Mouse (Mus musculus) heart, adult 9 months (tissue): Measurements from ENCODE around the gene Fam160a2.
A peak's percentile ranks its signal among the peaks of the same experiment; 100 is the strongest.
"Not testable (repeated sequence)": the region's sequence is repeated elsewhere in the genome, so short reads cannot be mapped to it uniquely, and the experiment has no call there.

Source experiments
- DNase-seq, 2 experiments: peaks; one replicate each; pipeline ENCODE4 v3.0.0; 2022; ENCODE audit warnings: low spot score in 2 of 2

The Fam160a2 gene

DNA sequence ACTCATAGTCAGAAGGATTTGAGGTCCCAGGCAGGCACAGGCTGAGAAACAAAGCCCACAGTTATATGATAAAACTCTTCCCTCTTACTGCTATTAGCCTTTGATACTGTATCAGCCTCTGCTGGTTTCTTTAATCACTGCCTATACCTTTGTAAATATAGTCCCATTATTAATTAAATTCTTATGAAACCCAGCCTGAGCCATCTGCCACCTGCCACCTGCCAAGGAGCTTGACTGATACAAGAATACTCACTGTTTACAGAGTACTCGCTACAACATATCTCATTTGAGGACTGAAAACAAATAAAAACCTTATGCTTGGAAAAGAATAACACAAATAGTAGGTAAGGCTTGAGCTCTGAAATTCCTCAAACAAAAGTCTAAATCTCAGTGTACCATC lies 5.2 kb downstream of the Fam160a2 start:
- no peak for DNase-seq

DNA sequence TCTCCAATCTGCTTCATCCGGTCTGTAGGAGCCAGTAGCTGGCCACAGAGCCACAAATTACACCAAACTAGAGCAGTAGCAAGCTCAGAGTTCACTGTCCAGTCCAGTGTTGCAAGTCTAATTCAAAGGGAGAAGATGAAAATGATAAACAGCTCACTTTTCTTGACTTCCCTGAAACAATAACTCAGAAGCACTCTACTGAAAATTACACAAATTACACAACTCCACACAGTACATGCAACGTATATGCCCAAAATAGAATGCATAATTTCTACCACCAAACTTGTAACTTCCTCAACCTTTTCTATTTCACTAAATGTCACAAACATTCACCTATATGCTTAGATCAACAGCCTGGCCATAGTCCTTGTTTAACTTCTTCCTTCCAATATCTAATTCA lies 9.6 kb downstream of the Fam160a2 start:
- DNase-seq = no peak

DNA sequence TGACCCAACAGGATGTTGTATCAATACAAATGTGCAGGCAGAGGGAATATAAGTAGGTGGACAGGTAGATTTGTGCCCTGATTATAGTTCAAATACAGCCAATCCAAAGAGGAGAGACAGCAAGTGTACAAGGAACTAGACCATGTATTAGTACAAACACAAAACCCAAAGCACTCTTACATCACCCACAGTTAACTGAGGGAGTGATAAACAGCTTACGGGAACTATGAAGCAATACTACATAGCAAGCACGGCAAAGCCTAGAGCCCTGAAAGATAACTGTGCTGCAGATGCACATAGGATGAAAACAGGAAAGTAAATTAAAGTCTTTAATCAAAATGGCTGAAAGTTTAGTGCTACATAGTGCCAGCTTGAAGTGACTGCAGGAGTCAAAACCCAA lies 12.2 kb downstream of the Fam160a2 start:
- no peak for DNase-seq

DNA sequence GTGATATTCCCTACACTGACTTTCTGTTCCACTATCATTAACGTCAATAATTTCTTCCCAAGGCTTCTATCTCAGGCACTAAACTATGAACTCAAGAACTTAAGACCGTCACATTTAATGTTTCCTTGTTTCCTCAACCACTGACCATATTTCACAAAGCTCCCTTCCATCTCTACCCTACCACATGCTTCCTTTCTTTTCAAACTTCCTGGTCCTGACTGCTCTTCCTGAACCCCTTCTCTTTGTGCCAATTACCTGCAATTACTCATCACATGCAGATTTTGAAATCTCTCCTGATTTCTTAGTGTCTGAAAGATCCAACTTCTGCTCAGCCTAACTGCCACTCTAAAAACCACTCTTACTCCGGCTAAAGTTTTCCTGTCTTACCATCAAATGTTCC lies 19.5 kb downstream of the Fam160a2 start:
- DNase-seq = no peak

DNA sequence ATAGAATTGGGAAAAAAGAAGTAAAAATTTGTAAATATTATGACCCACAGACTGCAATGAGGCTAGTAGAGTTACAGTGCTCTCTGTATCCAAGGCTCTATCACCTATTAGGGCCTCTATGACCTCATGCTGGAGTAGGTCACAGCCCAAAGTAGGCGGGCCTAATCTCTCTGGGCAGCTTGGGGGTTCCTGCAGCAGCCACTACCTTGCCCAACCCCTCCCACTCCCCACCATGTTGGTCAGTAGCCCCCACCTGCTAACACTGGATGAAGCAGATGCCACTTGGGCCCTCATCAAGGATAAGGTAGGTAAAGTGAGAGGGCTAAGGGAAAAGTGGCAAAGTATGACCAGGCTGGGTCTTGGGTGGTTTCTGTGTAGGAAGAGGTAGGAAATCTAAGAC lies 25.0 kb downstream of the Fam160a2 start, which contains the start of gene Gm5901:
Gene Gm5901, plus strand, starts transcription at position 173 of the 400 bp plus-strand sequence.
- no peak for DNase-seq

DNA sequence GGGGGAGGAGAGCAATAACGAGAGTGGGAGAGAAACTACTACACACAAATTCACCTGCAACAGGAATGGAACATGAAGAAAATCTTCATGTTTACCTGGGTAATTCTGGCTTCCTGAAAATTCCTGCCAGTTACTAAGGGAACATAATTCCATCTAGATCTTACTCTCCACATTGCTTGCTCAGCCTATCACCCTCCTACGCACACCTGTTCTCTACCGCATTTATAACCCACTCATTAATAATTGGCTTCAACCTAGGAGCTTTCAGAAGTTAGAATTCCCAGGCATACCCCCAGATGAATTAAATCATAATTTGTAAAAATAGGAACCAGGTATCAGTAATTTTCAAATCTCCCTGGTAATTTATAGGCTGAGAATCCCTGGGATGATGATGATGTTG lies 25.9 kb downstream of the Fam160a2 start:
- DNase-seq = no peak

DNA sequence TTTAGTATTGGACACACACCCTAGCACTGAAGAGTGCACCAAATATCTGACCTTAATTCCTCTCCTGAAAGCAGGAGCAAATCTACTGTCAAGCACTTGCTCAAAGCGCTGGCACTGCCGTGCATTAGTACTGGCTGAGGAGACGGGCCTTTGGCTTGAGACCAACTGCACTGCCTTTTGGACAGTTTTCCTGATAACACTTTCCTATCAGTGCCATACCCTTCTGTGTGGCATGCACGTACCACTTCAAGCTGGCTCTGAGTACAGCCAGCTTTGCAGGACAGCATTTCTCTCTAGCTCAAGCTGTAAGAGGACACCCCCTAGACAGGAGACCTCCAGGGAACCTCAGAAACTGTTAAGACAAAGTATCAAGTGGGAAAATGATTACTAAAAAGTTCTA lies 26.3 kb downstream of the Fam160a2 start:
- DNase-seq = peak; percentile 20 to 60

DNA sequence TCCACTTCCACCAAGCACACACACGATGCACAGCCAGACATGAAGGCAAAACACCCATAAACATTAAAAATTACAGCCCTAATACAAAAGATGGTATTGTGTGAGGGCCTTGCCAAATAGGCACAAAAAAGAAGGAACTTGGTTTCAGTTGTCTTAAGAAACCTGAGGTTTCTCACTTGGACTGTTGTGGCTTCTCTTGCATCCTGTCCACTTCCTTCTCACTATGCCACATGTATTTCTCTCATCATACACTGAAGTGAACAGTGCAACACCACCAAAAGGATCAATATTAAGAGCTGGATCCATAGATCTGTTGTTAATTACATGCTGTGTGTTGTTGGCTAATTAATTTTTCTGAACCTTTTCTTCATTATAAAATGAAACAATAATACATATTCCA lies 26.9 kb downstream of the Fam160a2 start:
- DNase-seq = no peak

DNA sequence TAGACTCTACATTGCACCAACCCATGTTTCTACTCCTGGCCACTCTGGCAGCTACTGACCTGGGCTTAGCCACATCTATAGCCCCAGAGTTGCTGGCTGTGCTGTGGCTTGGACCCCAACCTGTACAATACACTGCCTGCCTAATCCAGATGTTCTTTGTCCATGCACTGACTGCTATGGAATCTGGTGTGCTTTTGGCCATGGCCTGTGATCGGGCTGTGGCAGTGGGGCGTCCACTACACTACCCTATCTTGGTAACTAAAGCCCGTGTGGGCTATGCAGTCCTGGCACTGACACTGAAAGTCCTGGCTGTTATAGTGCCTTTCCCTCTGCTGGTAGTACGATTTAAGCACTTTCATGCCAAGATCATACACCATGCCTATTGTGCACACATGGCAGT lies 31.3 kb downstream of the Fam160a2 start:
- DNase-seq = no peak

DNA sequence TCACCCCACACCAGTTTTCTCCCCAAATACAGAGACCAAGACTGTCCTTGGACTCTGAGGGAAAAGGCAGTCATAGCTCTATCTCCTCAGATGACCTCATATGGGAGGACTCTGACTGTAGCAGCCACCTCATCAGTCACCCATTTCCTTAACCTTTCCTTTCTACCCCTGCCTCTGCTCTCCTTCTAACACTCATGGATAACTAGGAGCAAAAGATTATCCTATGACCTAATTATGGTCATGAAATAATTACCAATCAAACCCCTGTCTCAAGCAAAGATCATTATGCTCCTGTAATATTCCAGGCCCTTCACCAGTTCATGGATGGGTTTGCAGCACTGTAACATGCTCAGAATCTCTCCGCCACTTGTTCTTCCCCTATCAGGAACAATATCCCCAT lies 31.9 kb downstream of the Fam160a2 start, which contains the start of gene Olfr692:
Gene Olfr692, plus strand, starts transcription at position 301 of the 400 bp plus-strand sequence.
- DNase-seq = no peak

DNA sequence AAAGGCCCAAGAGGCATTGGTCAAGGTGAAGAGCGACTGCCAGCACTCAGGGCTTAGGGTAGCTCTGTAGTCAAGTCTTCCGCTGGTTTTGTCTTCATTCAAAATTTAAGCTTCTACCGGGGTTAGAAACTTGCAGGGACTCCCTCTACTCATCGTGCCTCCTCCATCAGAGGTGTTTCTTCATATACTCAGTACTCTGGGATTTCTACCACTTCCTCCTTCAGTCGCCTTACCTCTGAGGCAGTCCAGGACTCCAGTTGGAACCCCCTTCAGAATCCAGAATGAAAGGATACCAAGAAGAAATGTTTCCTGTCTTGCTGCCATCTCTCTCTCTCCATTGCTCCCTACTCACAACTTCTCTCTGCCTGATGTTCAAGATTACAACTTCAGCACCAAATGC lies 32.6 kb downstream of the Fam160a2 start:
- no peak for DNase-seq

DNA sequence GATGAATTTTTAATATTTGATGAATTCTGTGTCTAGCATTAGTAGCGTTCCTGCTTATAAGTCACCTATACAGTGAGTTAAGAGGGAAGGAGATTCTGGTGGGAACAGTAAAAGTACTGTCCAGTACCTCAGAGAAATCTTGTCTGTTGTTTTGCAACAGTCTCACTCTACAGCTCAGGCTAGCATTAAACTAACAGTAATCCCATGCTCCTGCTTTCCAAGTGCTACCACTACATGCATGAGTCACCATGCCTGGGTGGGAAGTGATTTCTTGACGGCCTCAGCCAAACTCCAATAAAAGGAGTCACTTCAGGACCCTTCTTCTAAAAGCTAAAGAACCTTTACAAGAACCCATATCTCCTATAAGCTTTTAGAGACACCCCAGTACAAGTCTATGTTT lies 38.1 kb downstream of the Fam160a2 start:
- no peak for DNase-seq

DNA sequence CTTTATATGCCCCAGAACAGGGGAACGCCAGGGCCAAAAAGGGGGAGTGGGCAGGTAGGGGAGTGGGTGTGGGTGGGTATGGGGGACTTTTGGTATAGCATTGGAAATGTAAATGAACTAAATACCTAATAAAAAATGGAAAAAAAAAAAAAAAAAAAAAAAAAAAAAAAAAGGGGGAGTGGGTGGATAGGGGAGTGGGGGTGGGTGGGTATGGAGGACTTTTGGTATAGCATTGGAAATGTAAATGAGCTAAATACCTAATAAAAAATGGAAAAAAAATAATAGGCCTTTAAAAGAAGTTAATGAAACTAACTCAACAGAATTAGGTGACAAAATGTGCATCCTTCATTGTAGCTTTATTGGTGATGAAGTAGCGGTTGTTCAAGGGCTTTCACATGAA lies 43.4 kb downstream of the Fam160a2 start:
- DNase-seq = not testable (repeated sequence)

DNA sequence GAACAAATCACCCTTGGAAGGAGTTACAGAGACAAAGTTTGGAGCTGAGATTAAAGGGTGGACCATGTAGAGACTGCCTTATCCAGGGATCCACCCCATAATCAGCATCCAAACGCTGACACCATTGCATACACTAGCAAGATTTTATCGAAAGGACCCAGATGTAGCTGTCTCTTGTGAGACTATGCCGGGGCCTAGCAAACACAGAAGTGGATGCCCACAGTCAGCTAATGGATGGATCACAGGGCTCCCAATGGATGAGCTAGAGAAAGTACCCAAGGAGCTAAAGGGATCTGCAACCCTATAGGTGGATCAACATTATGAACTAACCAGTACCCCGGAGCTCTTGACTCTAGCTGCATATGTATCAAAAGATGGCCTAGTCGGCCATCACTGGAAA lies 43.8 kb downstream of the Fam160a2 start:
- not testable (repeated sequence) for DNase-seq

DNA sequence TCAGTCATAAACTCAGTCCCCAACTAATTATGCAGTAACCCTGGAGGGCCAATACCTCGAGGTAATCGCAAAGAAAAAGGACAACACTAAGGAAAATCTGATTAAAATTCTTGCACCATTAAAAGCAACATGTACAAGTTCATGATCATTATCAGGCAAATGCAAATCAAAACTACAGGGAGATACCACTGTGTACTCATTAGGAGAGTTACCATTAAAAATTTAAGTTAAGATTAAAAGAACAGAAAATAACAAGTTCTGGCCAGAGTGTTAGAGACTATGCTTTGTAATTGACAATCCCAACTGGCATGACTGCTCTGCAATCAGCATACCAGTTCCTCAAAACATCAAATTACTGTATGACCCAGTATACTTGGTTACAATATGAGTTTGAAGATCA lies 57.1 kb downstream of the Fam160a2 start:
- no peak for DNase-seq

DNA sequence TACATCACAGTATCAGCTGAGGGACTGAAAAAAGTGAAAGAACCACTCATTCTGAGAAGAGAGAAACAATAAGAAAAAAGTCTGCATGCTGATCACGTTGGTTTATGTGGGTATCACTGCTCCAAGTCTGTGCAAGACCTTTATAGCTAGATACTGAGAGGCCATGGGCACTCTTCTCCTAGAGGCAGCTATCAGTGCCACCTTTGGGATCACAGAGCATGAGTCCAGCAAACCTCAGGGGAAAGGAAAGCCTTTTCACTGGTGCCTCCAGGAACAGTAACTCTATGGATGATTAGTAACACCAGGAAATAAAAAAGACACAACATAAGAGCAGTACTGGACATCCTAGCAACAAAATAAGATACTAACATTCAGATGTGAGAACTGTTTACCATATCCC lies 57.7 kb downstream of the Fam160a2 start, which contains the start of gene Olfr691:
Gene Olfr691, minus strand, starts transcription at position 101 of the 400 bp plus-strand sequence.
- DNase-seq = no peak

DNA sequence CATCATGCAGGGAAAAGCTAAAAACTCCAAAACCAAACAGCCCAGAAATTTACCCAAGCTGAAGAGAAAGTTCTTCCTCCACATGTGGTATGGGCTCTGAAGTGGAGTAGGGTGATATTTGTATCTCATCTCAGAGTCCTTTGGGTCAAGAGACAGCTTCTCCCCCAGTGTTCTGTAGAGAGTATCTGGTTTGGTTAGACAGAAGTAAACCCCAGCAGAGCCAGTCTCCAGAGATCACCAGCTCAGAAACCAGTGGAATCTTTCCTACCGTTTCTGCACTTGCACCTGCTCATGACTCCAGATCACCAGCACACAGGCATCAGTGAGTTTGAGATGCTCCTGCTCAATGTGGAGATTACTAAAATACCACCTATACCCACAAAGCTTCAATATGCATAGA lies 65.8 kb downstream of the Fam160a2 start, which contains the start of gene Olfr690:
Gene Olfr690, minus strand, starts transcription at position 101 of the 400 bp plus-strand sequence.
- no peak for DNase-seq

DNA sequence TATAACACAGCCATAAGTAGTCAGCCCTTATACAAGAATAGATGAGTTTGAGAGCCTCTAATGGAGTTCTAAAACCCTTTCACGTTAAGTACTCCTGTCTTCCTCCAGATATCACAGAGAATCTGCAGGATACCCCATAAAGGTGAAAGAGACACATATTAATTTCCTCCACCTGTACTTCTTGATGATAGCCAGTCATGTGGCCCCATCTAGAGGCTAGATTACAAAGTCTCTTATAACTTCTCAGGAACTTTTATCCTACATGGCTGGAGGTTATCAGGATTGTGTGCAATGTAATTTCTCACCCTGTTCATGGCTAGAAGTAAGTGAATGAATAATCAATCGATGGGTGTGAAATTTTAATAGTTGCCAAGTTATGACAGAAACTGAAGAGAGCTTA lies 74.6 kb downstream of the Fam160a2 start:
- DNase-seq = no peak
